Mouse (Mus musculus) midbrain, embryonic 12.5 days (tissue): ENCODE measurements at regions not wholly inside any gene's neighbourhood (a gene's known extent, or its start where the extent isn't known, plus 50 kb on each side); places are given as distances from the start of the nearest gene placed in this dataset.

Experiments
- ATAC-seq: fragments of 200-750 bp; cut with Nextera tagmentation; 2 replicates; pipeline ENCODE4 v1.8.0; 2017; ENCODE audit warnings: low read depth, moderate TSS enrichment, moderate library complexity; ENCODE audit not compliant: low FRiP score
- H3K27ac ChIP-seq: fragments of 300-500 bp; sonication (generic); replicated peaks from 2 replicates; pipeline ENCODE4 v1.5.1; 2016; ENCODE audit warnings: mild to moderate bottlenecking
- H3K27me3 ChIP-seq: fragments of 300-500 bp; sonication (generic); 2 replicates; pipeline ENCODE4 v1.6.1; 2016; ENCODE audit warnings: mild to moderate bottlenecking
- H3K36me3 ChIP-seq: fragments of 300-500 bp; sonication (generic); 2 replicates; pipeline ENCODE4 v1.6.1; 2016
- H3K4me1 ChIP-seq: fragments of 300-500 bp; sonication (generic); 2 replicates; pipeline ENCODE4 v1.6.1; 2016
- H3K4me2 ChIP-seq: fragments of 300-500 bp; sonication (generic); replicated peaks from 2 replicates; pipeline ENCODE4 v1.6.1; 2016; ENCODE audit warnings: mild to moderate bottlenecking, moderate library complexity
- H3K4me3 ChIP-seq: fragments of 300-500 bp; sonication (generic); 2 replicates; pipeline ENCODE4 v1.5.1; 2016; ENCODE audit warnings: mild to moderate bottlenecking
- H3K9ac ChIP-seq: fragments of 300-500 bp; sonication (generic); replicated peaks from 2 replicates; pipeline ENCODE4 v1.6.1; 2016; ENCODE audit warnings: mild to moderate bottlenecking, moderate library complexity
- H3K9me3 ChIP-seq: fragments of 300-500 bp; sonication (generic); 2 replicates; pipeline ENCODE4 v1.6.1; 2016; ENCODE audit warnings: mild to moderate bottlenecking
- WGBS: fragments of 180-500 bp; shearing (Covaris S2); methylation state at CpG from one replicate; pipeline ENCODE4 v1.1.7; 2016; 5-methylcytosine and 5-hydroxymethylcytosine counted together

- no peaks in the 10 kb centered on the region for H3K27me3 ChIP-seq
- no peak overlapping the region for H3K27ac ChIP-seq
- no peak overlapping the region for H3K9ac ChIP-seq
- peak; percentile 44; the same call in 1 of the 2 replicates for ATAC-seq
- H3K4me1 ChIP-seq = peaks cover 3% of the 10 kb centered on the region; the same call in 1 of the 2 replicates
- H3K9me3 ChIP-seq = no peaks in the 10 kb centered on the region
- WGBS = 57% methylated on average over 6 of the region's 6 CpGs
- no peak overlapping the region for H3K4me3 ChIP-seq
- no peak overlapping the region for H3K4me2 ChIP-seq
- H3K36me3 ChIP-seq = no peaks in the 10 kb centered on the region
Measured at GRCm38 (mm10) chr9:94425804-94426203, 112.1 kb downstream of the 1190002N15Rik start.

- no peak for ATAC-seq
- Histone ChIP-seq H3K9me3 (no peaks in the 10 kb centered on the region), H3K27ac (no peak overlapping the region), H3K36me3 (no peaks in the 10 kb centered on the region), H3K4me2 (no peak overlapping the region), H3K9ac (no peak overlapping the region), H3K4me1 (peaks cover 3% of the 10 kb centered on the region; the same call in 1 of the 2 replicates), H3K4me3 (no peak overlapping the region), H3K27me3 (no peaks in the 10 kb centered on the region)
- 73% methylated on average over 5 of the region's 5 CpGs for WGBS
Measured at GRCm38 (mm10) chr9:94424438-94425135, 113.3 kb downstream of the 1190002N15Rik start.

GRCm38 (mm10) chr9:94410546-94410945 lies 127.3 kb downstream of the 1190002N15Rik start:
- Histone ChIP-seq H3K9ac (no peak overlapping the region), H3K4me1 (peaks cover 16% of the 10 kb centered on the region; the same call in 1 of the 2 replicates), H3K27ac (peak overlapping the region; percentile 56), H3K4me3 (no peak overlapping the region), H3K27me3 (no peaks in the 10 kb centered on the region), H3K9me3 (no peaks in the 10 kb centered on the region), H3K4me2 (no peak overlapping the region), H3K36me3 (no peaks in the 10 kb centered on the region)
- 48% methylated on average over 8 of the region's 8 CpGs for WGBS
- peak; percentile 62 for ATAC-seq

GRCm38 (mm10) chr9:94410042-94410441 lies 127.8 kb downstream of the 1190002N15Rik start:
- H3K4me1 ChIP-seq = peaks cover 16% of the 10 kb centered on the region; the same call in 1 of the 2 replicates
- H3K9ac ChIP-seq = no peak overlapping the region
- no peaks in the 10 kb centered on the region for H3K36me3 ChIP-seq
- no peak overlapping the region for H3K4me3 ChIP-seq
- H3K27me3 ChIP-seq = no peaks in the 10 kb centered on the region
- no peaks in the 10 kb centered on the region for H3K9me3 ChIP-seq
- no peak overlapping the region for H3K4me2 ChIP-seq
- peak; percentile 90 for ATAC-seq
- WGBS = 52% methylated on average over 3 of the region's 3 CpGs
- no peak overlapping the region; the same call in 1 of the 2 replicates for H3K27ac ChIP-seq

GRCm38 (mm10) chr9:94408635-94409323 lies 129.1 kb downstream of the 1190002N15Rik start:
- Histone ChIP-seq H3K9me3 (no peaks in the 10 kb centered on the region), H3K4me2 (no peak overlapping the region), H3K4me3 (no peak overlapping the region), H3K27ac (peak overlapping the region; percentile 35; the same call in 1 of the 2 replicates), H3K27me3 (no peaks in the 10 kb centered on the region), H3K36me3 (no peaks in the 10 kb centered on the region), H3K9ac (no peak overlapping the region), H3K4me1 (peaks cover 16% of the 10 kb centered on the region; the same call in 1 of the 2 replicates)
- WGBS = 64% methylated on average over 6 of the region's 7 CpGs
- no peak for ATAC-seq

GRCm38 (mm10) chr9:94407671-94408070 lies 130.2 kb downstream of the 1190002N15Rik start:
- Histone ChIP-seq H3K9ac (no peak overlapping the region), H3K4me2 (no peak overlapping the region), H3K27ac (peak overlapping the region; percentile 5; the same call in 1 of the 2 replicates), H3K27me3 (no peaks in the 10 kb centered on the region), H3K4me3 (no peak overlapping the region), H3K9me3 (no peaks in the 10 kb centered on the region), H3K36me3 (no peaks in the 10 kb centered on the region), H3K4me1 (peaks cover 16% of the 10 kb centered on the region; the same call in 1 of the 2 replicates)
- ATAC-seq = no peak
- WGBS = 94% methylated on average over 10 of the region's 10 CpGs

- Histone ChIP-seq H3K9me3 (no peaks in the 10 kb centered on the region), H3K4me2 (no peak overlapping the region), H3K27ac (no peak overlapping the region), H3K4me1 (peaks cover 6% of the 10 kb centered on the region; the same call in 1 of the 2 replicates), H3K4me3 (no peak overlapping the region), H3K27me3 (no peaks in the 10 kb centered on the region), H3K9ac (no peak overlapping the region), H3K36me3 (no peaks in the 10 kb centered on the region)
- no peak for ATAC-seq
- 89% methylated on average over 6 of the region's 6 CpGs for WGBS
Measured at GRCm38 (mm10) chr9:94404551-94404950, 133.3 kb downstream of the 1190002N15Rik start.

GRCm38 (mm10) chr9:94400596-94400995 lies 137.3 kb downstream of the 1190002N15Rik start:
- Histone ChIP-seq H3K4me2 (no peak overlapping the region), H3K27me3 (no peaks in the 10 kb centered on the region), H3K4me1 (no peaks in the 10 kb centered on the region), H3K36me3 (no peaks in the 10 kb centered on the region), H3K9me3 (no peaks in the 10 kb centered on the region), H3K9ac (no peak overlapping the region), H3K27ac (no peak overlapping the region), H3K4me3 (no peak overlapping the region)
- 85% methylated on average over 1 of the region's 1 CpGs for WGBS
- ATAC-seq = no peak

- Histone ChIP-seq H3K9me3 (no peaks in the 10 kb centered on the region), H3K9ac (no peak overlapping the region), H3K27me3 (no peaks in the 10 kb centered on the region), H3K4me1 (0 out of 2 replicates have a peak, but pooled peaks cover 5% of the 10 kb centered on the region), H3K4me2 (no peak overlapping the region), H3K4me3 (no peak overlapping the region), H3K36me3 (no peaks in the 10 kb centered on the region), H3K27ac (no peak overlapping the region)
- ATAC-seq = no peak
- 73% methylated on average over 5 of the region's 5 CpGs for WGBS
Measured at GRCm38 (mm10) chr9:94395215-94395614, 142.7 kb downstream of the 1190002N15Rik start.

GRCm38 (mm10) chr9:94386190-94386589 lies 151.7 kb downstream of the 1190002N15Rik start:
- no peaks in the 10 kb centered on the region for H3K4me1 ChIP-seq
- no peaks in the 10 kb centered on the region for H3K27me3 ChIP-seq
- H3K4me2 ChIP-seq = no peak overlapping the region
- H3K9ac ChIP-seq = no peak overlapping the region
- H3K36me3 ChIP-seq = no peaks in the 10 kb centered on the region
- no peak overlapping the region for H3K27ac ChIP-seq
- H3K4me3 ChIP-seq = no peak overlapping the region
- H3K9me3 ChIP-seq = no peaks in the 10 kb centered on the region
- ATAC-seq = no peak

- ATAC-seq = no peak
- WGBS = 91% methylated on average over 2 of the region's 2 CpGs
- Histone ChIP-seq H3K27ac (no peak overlapping the region), H3K9me3 (no peaks in the 10 kb centered on the region), H3K4me3 (no peak overlapping the region), H3K36me3 (no peaks in the 10 kb centered on the region), H3K27me3 (no peaks in the 10 kb centered on the region), H3K4me1 (peaks cover 11% of the 10 kb centered on the region; the same call in 1 of the 2 replicates), H3K4me2 (no peak overlapping the region), H3K9ac (no peak overlapping the region)
Measured at GRCm38 (mm10) chr9:94382293-94382692, 155.6 kb downstream of the 1190002N15Rik start.

GRCm38 (mm10) chr9:94378835-94379234 lies 159.0 kb downstream of the 1190002N15Rik start:
- peak overlapping the region; percentile 39; the same call in 1 of the 2 replicates for H3K27ac ChIP-seq
- no peak overlapping the region for H3K4me2 ChIP-seq
- H3K9ac ChIP-seq = no peak overlapping the region
- no peak overlapping the region for H3K4me3 ChIP-seq
- WGBS = 27% methylated on average over 5 of the region's 5 CpGs
- H3K9me3 ChIP-seq = no peaks in the 10 kb centered on the region
- H3K36me3 ChIP-seq = no peaks in the 10 kb centered on the region
- H3K4me1 ChIP-seq = peaks cover 11% of the 10 kb centered on the region; the same call in 1 of the 2 replicates
- no peaks in the 10 kb centered on the region for H3K27me3 ChIP-seq
- peak; percentile 55 for ATAC-seq
